Mouse (Mus musculus): ENCODE results near the gene Ulk4. TPM values are rescaled to one million over a fixed set of nuclear protein-coding genes. Genes with fewer than 3 reads are reported as not detected.

Gene Ulk4
- polyA plus RNA-seq, 1 experiment from 2014 or later: 23.2 TPM

- Histone ChIP-seq H3K4me1 (ENCODE audit: insufficient read depth) (peaks cover 7% of the 10 kb centered on the region; the same call in 1 of the 2 replicates), H3K36me3 (replicated peaks; ENCODE audit: insufficient read depth, low read length) (no peaks in the 10 kb centered on the region), H3K9me3 (ENCODE audit: low read length) (no peaks in the 10 kb centered on the region), H3K4me3 (ENCODE audit: low read depth, low read length) (no peak overlapping the region), H3K27me3 (ENCODE audit: insufficient read depth, low read length) (no peaks in the 10 kb centered on the region), H3K27ac (ENCODE audit: low read depth) (no peak overlapping the region), H3K4me2 (ENCODE audit: low read depth, low read length) (no peak overlapping the region), H3K9ac (replicated peaks) (no peak overlapping the region)
- ATAC-seq (no peak), DNase-seq (no peak)
- TF ChIP-seq CTCF (IDR thresholded peaks at IDR 0.05; ENCODE audit: low read depth): no peak
- 53% methylated on average over 2 of the region's 2 CpGs for WGBS (ENCODE audit: insufficient replicate concordance)
These were observed 258.3 kb downstream of the Ulk4 start for GRCm38 (mm10) chr9:121018524-121019315.

- no peaks in the 10 kb centered on the region for H3K27me3 ChIP-seq (ENCODE audit: insufficient read depth, low read length)
- 71% methylated on average over 11 of the region's 11 CpGs for WGBS (ENCODE audit: insufficient replicate concordance)
These were observed 261.0 kb downstream of the Ulk4 start for GRCm38 (mm10) chr9:121015810-121016502.

GRCm38 (mm10) chr9:121011540-121011939, 265.5 kb downstream of the Ulk4 start:
- no peak overlapping the region for H3K4me3 ChIP-seq (ENCODE audit: low read depth, low read length)
- H3K4me1 ChIP-seq (ENCODE audit: insufficient read depth): no peaks in the 10 kb centered on the region
- no peaks in the 10 kb centered on the region for H3K9me3 ChIP-seq (ENCODE audit: low read length)
- no peak for DNase-seq
- WGBS (ENCODE audit: insufficient replicate concordance): 54% methylated on average over 4 of the region's 4 CpGs
- no peak for ATAC-seq
- no peak overlapping the region for H3K4me2 ChIP-seq (ENCODE audit: low read depth, low read length)
- no peak overlapping the region for H3K27ac ChIP-seq (ENCODE audit: low read depth)
- H3K9ac ChIP-seq (replicated peaks): no peak overlapping the region
- TF ChIP-seq CTCF (IDR thresholded peaks at IDR 0.05; ENCODE audit: low read depth) (no peak), EP300 (IDR thresholded peaks at IDR 0.05; ENCODE audit: low read depth) (no peak)
- H3K27me3 ChIP-seq (ENCODE audit: insufficient read depth, low read length): no peaks in the 10 kb centered on the region
- no peaks in the 10 kb centered on the region for H3K36me3 ChIP-seq (replicated peaks; ENCODE audit: insufficient read depth, low read length)

More at GRCm38 (mm10) chr9:121015810-121016502, 261.0 kb downstream of the Ulk4 start:
- H3K4me2 ChIP-seq (ENCODE audit: low read depth, low read length): no peak overlapping the region
- H3K4me1 ChIP-seq (ENCODE audit: insufficient read depth): peaks cover 7% of the 10 kb centered on the region; the same call in 1 of the 2 replicates
- no peak overlapping the region for H3K27ac ChIP-seq (ENCODE audit: low read depth)
- TF ChIP-seq EP300 (IDR thresholded peaks at IDR 0.05; ENCODE audit: low read depth): no peak
- TF ChIP-seq CTCF (IDR thresholded peaks at IDR 0.05; ENCODE audit: low read depth): no peak
- H3K4me3 ChIP-seq (ENCODE audit: low read depth, low read length): no peak overlapping the region
- H3K9ac ChIP-seq (replicated peaks): no peak overlapping the region
- H3K36me3 ChIP-seq (replicated peaks; ENCODE audit: insufficient read depth, low read length): no peaks in the 10 kb centered on the region
- no peaks in the 10 kb centered on the region for H3K9me3 ChIP-seq (ENCODE audit: low read length)
- DNase-seq (no peak), ATAC-seq (no peak)

- Histone ChIP-seq H3K4me3 (ENCODE audit: low read depth, low read length) (no peak overlapping the region), H3K27ac (ENCODE audit: low read depth) (no peak overlapping the region), H3K36me3 (replicated peaks; ENCODE audit: insufficient read depth, low read length) (no peaks in the 10 kb centered on the region), H3K4me2 (ENCODE audit: low read depth, low read length) (no peak overlapping the region), H3K27me3 (ENCODE audit: insufficient read depth, low read length) (no peaks in the 10 kb centered on the region), H3K9ac (replicated peaks) (no peak overlapping the region), H3K4me1 (ENCODE audit: insufficient read depth) (no peaks in the 10 kb centered on the region), H3K9me3 (ENCODE audit: low read length) (no peaks in the 10 kb centered on the region)
- ATAC-seq (no peak), DNase-seq (no peak)
- no peak for TF ChIP-seq CTCF (IDR thresholded peaks at IDR 0.05; ENCODE audit: low read depth)
- no peak for TF ChIP-seq EP300 (IDR thresholded peaks at IDR 0.05; ENCODE audit: low read depth)
- WGBS (ENCODE audit: insufficient replicate concordance): 62% methylated on average over 3 of the region's 3 CpGs
These were observed 266.5 kb downstream of the Ulk4 start for GRCm38 (mm10) chr9:121010544-121010943.

GRCm38 (mm10) chr9:121005961-121006360, 271.0 kb downstream of the Ulk4 start:
- 67% methylated on average over 7 of the region's 7 CpGs for WGBS (ENCODE audit: insufficient replicate concordance)
- Histone ChIP-seq H3K4me1 (ENCODE audit: insufficient read depth) (0 out of 2 replicates have a peak, but pooled peaks cover 3% of the 10 kb centered on the region), H3K27ac (ENCODE audit: low read depth) (no peak overlapping the region)

More at GRCm38 (mm10) chr9:121005961-121006360, 271.0 kb downstream of the Ulk4 start:
- no peaks in the 10 kb centered on the region for H3K9me3 ChIP-seq (ENCODE audit: low read length)
- H3K9ac ChIP-seq (replicated peaks): no peak overlapping the region
- no peak overlapping the region for H3K4me3 ChIP-seq (ENCODE audit: low read depth, low read length)
- no peaks in the 10 kb centered on the region for H3K27me3 ChIP-seq (ENCODE audit: insufficient read depth, low read length)
- H3K4me2 ChIP-seq (ENCODE audit: low read depth, low read length): no peak overlapping the region
- no peak for ATAC-seq
- no peaks in the 10 kb centered on the region for H3K36me3 ChIP-seq (replicated peaks; ENCODE audit: insufficient read depth, low read length)
- TF ChIP-seq CTCF (IDR thresholded peaks at IDR 0.05; ENCODE audit: low read depth) (no peak), EP300 (IDR thresholded peaks at IDR 0.05; ENCODE audit: low read depth) (no peak)
- no peak for DNase-seq

All from liver, postnatal 0 days (tissue).